Mouse (Mus musculus): ENCODE data around the gene Tomm40l. TPM values are rescaled to one million over a fixed set of nuclear protein-coding genes. Genes with fewer than 3 reads are reported as not detected.

Gene Tomm40l
- polyA plus RNA-seq, 1 experiment from 2014 or later: 19.3 TPM

DNA sequence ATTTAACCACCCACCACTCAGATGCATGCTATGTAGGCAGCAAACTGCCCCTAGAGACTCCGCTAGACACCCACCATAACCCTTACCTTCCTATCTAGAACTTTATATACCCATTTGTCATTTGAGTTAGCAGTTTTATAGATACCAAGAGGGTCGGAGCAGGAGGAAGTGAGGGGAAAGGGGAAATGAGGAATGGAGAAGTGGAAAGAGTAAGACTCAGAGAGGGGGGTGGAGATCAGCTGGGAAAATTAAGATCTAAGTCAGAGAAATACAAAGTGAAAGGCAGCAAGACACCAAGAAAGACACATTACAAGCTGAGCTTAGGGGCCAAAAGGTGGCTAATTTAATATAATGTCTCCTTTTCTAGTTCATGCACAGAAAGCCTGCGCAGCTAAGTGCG, 12.2 kb upstream of the Tomm40l start:
- Histone ChIP-seq H3K36me3 (peaks cover 57% of the 10 kb centered on the region), H3K9ac (no peak overlapping the region), H3K27ac (peak overlapping the region; percentile 71; the same call in 1 of the 2 replicates), H3K4me2 (peak overlapping the region; percentile 41; the same call in 1 of the 2 replicates), H3K4me3 (replicated peaks) (no peak overlapping the region), H3K9me3 (replicated peaks) (no peaks in the 10 kb centered on the region), H3K27me3 (0 out of 2 replicates have a peak, but pooled peaks cover 3% of the 10 kb centered on the region), H3K4me1 (replicated peaks) (peaks cover 62% of the 10 kb centered on the region)
- 68% methylated on average over 4 of the region's 4 CpGs for WGBS (ENCODE audit: insufficient replicate concordance)
- ATAC-seq (ENCODE audit: low read depth) (no peak), DNase-seq (no peak)

DNA sequence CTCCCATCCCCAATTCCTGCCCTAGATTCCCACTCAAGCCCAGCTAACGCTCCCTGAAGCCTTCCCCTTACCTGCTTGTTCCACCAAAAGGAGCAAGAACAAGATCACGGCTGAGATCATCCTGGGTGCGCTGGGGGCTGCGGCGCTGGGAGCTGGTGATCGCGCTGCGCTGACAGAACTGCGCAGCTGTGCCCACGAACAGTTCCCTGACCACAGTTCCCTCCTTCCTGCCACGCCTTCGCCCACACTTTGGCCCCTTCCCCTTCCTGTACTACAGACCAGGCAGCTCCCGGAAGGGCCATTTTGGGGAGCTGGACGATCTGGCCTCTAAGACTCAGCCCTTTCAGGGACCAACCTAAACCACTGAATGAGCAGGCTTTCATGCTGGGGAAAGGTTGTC, 11.8 kb upstream of the Tomm40l start, which contains the start of gene Fcer1g:
Fcer1g (minus strand) TSS at position 240 of the 400 bp plus-strand sequence.
- peak within 1 kb of the TSS; percentile 41 for H3K4me2 ChIP-seq
- peak within 1 kb of the TSS; percentile 47 for H3K9ac ChIP-seq

DNA sequence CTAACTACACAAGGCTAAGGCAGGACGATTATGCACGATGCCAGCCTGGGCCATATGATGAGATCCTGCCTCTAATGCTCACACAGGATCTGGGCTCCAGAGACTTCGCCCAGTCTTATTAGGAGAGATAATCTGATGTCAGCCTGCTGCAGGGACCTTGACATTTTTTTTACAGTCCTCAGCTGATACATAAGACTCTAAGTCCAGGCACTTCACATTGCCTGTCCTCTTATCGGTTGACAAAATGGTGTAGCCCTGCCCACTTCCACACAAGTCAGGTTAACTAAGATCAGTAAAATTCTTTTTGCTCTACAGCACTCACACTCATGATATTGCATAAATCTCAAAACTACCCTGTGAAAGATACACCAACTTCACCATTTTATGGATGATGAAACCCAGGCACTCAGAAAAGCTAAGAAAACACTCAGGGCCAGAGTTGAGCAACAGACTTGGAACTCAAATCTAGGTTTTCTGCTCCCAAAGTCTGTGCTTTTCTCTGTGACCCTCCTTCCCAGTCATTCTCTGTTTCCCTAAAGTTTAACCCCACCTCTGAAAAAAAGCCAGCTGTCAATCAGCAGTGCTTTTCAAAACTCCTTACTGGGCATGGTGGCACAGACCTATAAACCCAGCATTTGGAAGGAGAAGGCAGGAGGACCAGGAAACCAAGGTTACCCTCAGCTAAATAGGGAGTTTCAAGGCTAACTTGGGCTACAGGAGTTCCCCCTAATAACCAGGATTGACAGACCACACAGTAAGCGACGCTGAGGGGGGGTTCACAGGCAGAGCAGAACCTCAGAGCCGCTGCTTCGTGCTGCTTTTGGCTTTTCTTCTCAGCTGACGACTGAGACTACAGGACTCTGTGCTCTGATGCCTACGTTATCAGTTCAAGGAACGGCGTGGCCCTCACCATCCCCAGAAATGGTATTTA, 10.8 kb upstream of the Tomm40l start:
- WGBS (ENCODE audit: insufficient replicate concordance): 22% methylated on average over 12 of the region's 12 CpGs
- H3K4me3 ChIP-seq (replicated peaks): peak overlapping the region; percentile 36
- peak overlapping the region; percentile 41 for H3K4me2 ChIP-seq

More for the DNA sequence above, 11.8 kb upstream of the Tomm40l start, which contains the start of gene Fcer1g:
- no peak for ATAC-seq (ENCODE audit: low read depth)
- Histone ChIP-seq H3K36me3 (peaks cover 55% of the 10 kb centered on the region), H3K27ac (peak within 1 kb of the TSS; percentile 71), H3K27me3 (0 out of 2 replicates have a peak, but pooled peaks cover 3% of the 10 kb centered on the region), H3K9me3 (replicated peaks) (no peaks in the 10 kb centered on the region), H3K4me3 (replicated peaks) (peak within 1 kb of the TSS; percentile 36), H3K4me1 (replicated peaks) (peaks cover 62% of the 10 kb centered on the region)
- DNase-seq: no peak
- WGBS (ENCODE audit: insufficient replicate concordance): 28% methylated on average over 14 of the region's 14 CpGs

DNA sequence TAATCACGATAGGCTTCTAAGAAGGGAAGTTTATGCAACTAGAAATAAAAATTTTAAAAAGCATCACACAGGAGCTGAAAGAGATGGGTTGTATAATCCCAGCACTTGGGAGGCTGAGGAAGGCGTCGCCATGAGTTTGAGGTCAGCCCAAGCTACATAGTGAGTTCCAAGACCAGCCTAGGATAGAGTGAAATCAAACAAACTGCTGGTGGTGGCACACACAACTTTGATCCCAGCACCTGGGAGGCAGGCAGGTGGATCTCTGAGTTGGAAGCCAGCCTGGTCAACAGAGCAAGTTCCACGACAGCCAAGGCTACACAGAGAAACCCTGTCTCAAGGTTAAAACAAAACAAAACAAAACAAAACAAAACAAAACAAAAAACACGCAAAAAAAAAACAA, 10.0 kb upstream of the Tomm40l start:
- H3K4me1 ChIP-seq (replicated peaks): peaks cover 55% of the 10 kb centered on the region
- 0 out of 2 replicates have a peak overlapping the region, but pooled peaks have one; percentile 41 for H3K9ac ChIP-seq
- 0 out of 2 replicates have a peak overlapping the region, but pooled peaks have one; percentile 71 for H3K27ac ChIP-seq
- peak overlapping the region; percentile 41 for H3K4me2 ChIP-seq
- H3K9me3 ChIP-seq (replicated peaks): no peaks in the 10 kb centered on the region
- no peak for DNase-seq
- H3K36me3 ChIP-seq: peaks cover 37% of the 10 kb centered on the region
- WGBS (ENCODE audit: insufficient replicate concordance): 43% methylated on average over 5 of the region's 5 CpGs
- no peak for ATAC-seq (ENCODE audit: low read depth)
- 0 out of 2 replicates have a peak, but pooled peaks cover 3% of the 10 kb centered on the region for H3K27me3 ChIP-seq
- peak overlapping the region; percentile 36 for H3K4me3 ChIP-seq (replicated peaks)

More for the DNA sequence above, 10.8 kb upstream of the Tomm40l start:
- H3K9ac ChIP-seq: peak overlapping the region; percentile 47
- peaks cover 44% of the 10 kb centered on the region for H3K36me3 ChIP-seq
- peaks cover 62% of the 10 kb centered on the region for H3K4me1 ChIP-seq (replicated peaks)
- H3K27ac ChIP-seq: peak overlapping the region; percentile 71
- H3K9me3 ChIP-seq (replicated peaks): no peaks in the 10 kb centered on the region
- DNase-seq (no peak), ATAC-seq (ENCODE audit: low read depth) (peak; percentile 71)
- 0 out of 2 replicates have a peak, but pooled peaks cover 3% of the 10 kb centered on the region for H3K27me3 ChIP-seq

DNA sequence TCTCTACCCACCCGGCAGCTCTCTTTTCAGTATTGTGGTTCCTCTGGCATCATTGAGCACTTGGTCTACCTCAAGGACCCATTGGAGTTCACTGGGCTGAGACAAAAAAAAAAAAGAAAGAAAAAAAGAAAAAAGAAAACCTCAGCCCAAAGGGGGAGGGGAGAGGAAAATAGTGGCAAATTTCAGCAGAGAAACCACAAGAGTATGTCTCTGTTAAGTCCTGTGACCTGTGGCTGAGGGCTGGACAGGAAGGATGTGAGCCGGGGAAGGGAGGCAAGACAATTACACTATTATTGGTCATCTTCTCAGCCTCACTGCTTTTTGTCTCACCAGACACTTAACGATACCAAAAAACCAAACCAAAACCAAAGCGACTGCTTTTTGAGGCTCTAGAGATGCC, 9.5 kb upstream of the Tomm40l start:
- Histone ChIP-seq H3K27ac (no peak overlapping the region; the same call in 1 of the 2 replicates), H3K36me3 (peaks cover 32% of the 10 kb centered on the region), H3K4me1 (replicated peaks) (peaks cover 50% of the 10 kb centered on the region), H3K4me3 (replicated peaks) (peak overlapping the region; percentile 36; the same call in 1 of the 2 replicates), H3K9me3 (replicated peaks) (no peaks in the 10 kb centered on the region), H3K4me2 (peak overlapping the region; percentile 41), H3K9ac (no peak overlapping the region), H3K27me3 (0 out of 2 replicates have a peak, but pooled peaks cover 3% of the 10 kb centered on the region)
- DNase-seq (no peak), ATAC-seq (ENCODE audit: low read depth) (no peak)
- WGBS (ENCODE audit: insufficient replicate concordance): 20% methylated on average over 4 of the region's 4 CpGs

DNA sequence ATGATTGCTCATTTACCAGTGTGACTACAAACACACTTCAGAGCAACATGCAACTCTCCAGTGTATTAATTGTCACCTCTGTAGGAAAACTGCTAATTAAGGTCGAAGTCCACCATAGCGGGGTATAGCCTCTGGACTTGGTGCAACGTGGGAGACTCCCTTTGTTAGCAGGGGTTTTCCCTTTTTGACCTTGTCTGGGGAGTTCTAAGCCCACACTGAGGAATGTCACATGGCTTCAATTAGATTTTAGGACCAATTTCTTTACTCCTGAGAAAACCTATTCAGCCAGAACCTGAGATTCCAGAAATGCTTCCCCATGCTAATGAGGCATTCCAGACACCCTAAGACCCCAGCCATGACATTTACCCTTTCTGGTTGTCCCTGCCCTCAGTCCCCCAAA, 7.9 kb upstream of the Tomm40l start:
- no peak overlapping the region for H3K27ac ChIP-seq
- H3K27me3 ChIP-seq: 0 out of 2 replicates have a peak, but pooled peaks cover 3% of the 10 kb centered on the region
- no peak overlapping the region for H3K9ac ChIP-seq
- no peak for DNase-seq
- no peak for ATAC-seq (ENCODE audit: low read depth)
- H3K4me3 ChIP-seq (replicated peaks): no peak overlapping the region
- H3K4me1 ChIP-seq (replicated peaks): peaks cover 44% of the 10 kb centered on the region
- H3K4me2 ChIP-seq: no peak overlapping the region
- no peaks in the 10 kb centered on the region for H3K9me3 ChIP-seq (replicated peaks)
- H3K36me3 ChIP-seq: peaks cover 16% of the 10 kb centered on the region
- 77% methylated on average over 3 of the region's 3 CpGs for WGBS (ENCODE audit: insufficient replicate concordance)

DNA sequence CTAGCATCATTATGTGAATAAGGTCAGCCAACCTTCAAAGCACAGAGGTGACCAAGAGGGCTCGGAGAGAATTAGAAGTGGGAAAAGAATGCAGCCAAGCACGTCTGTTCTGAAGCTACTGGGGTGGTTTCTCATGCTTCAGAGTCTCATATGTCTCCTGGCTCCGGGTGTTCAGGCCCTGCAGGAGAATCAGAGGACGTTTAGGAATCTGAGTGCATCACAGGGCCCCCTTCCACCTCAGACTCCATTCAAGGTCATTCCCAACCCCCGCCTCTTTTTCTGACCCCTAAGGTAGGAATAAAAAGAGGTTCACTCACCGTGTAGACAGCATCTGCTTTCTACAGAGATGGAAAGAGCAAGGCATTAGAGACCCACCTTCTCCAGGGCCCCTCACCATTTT, 7.4 kb upstream of the Tomm40l start:
- Histone ChIP-seq H3K9ac (no peak overlapping the region), H3K9me3 (replicated peaks) (no peaks in the 10 kb centered on the region), H3K4me3 (replicated peaks) (no peak overlapping the region), H3K4me1 (replicated peaks) (peaks cover 40% of the 10 kb centered on the region), H3K36me3 (peaks cover 11% of the 10 kb centered on the region), H3K27ac (no peak overlapping the region), H3K27me3 (0 out of 2 replicates have a peak, but pooled peaks cover 3% of the 10 kb centered on the region), H3K4me2 (no peak overlapping the region)
- ATAC-seq (ENCODE audit: low read depth) (no peak), DNase-seq (no peak)
- 58% methylated on average over 6 of the region's 6 CpGs for WGBS (ENCODE audit: insufficient replicate concordance)

DNA sequence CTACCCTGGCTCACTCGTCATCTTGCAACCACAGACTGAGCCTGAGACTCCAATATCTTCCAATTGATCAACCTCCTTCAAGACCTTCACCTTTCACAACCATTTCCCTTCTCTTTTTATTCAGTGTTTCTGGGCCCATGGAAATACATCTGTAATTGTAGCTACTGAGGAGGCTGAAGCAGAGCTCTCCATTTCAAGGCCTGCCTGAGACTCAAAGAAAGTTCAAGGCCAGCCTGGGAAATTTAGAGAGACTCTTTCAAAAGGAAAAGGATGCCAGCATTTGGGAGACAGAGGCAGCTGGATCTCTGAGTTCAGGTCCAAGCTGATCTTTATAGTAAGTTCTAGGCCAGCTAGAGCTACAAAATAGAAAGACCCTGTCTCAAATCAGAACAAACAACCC, 5.6 kb upstream of the Tomm40l start:
- Histone ChIP-seq H3K4me2 (no peak overlapping the region), H3K4me3 (replicated peaks) (no peak overlapping the region), H3K27me3 (0 out of 2 replicates have a peak, but pooled peaks cover 3% of the 10 kb centered on the region), H3K4me1 (replicated peaks) (peaks cover 31% of the 10 kb centered on the region), H3K9me3 (replicated peaks) (no peaks in the 10 kb centered on the region), H3K9ac (no peak overlapping the region), H3K36me3 (no peaks in the 10 kb centered on the region), H3K27ac (no peak overlapping the region)
- ATAC-seq (ENCODE audit: low read depth) (no peak), DNase-seq (no peak)
- WGBS (ENCODE audit: insufficient replicate concordance): 32% methylated on average over 1 of the region's 1 CpGs

DNA sequence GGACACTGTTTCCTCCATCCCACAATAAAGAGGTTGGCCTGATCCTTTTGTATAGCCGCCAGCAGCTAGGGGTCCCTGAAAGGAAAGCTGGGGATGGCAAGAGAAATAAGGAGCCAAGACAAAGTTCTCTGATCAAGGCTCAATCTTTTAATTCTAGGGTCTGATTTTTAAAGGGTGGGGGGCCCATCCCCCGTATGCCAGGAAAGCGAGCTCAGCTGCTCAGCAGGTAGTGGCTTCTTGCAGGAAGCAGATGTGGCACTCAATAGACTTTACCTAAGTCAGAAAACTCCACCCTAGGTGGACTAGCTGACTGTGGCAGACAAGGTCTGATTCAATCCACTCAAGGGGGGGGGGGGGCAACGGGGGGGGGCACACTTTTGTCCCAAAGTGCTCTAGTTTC, 4.5 kb upstream of the Tomm40l start:
- ATAC-seq (ENCODE audit: low read depth): no peak
- WGBS (ENCODE audit: insufficient replicate concordance): 59% methylated on average over 4 of the region's 4 CpGs
- Histone ChIP-seq H3K4me3 (replicated peaks) (peak overlapping the region; percentile 54; the same call in 1 of the 2 replicates), H3K9me3 (replicated peaks) (no peaks in the 10 kb centered on the region), H3K27ac (peak overlapping the region; percentile 73), H3K27me3 (0 out of 2 replicates have a peak, but pooled peaks cover 3% of the 10 kb centered on the region), H3K4me2 (peak overlapping the region; percentile 47), H3K9ac (no peak overlapping the region), H3K36me3 (no peaks in the 10 kb centered on the region), H3K4me1 (replicated peaks) (peaks cover 24% of the 10 kb centered on the region)
- no peak for DNase-seq

DNA sequence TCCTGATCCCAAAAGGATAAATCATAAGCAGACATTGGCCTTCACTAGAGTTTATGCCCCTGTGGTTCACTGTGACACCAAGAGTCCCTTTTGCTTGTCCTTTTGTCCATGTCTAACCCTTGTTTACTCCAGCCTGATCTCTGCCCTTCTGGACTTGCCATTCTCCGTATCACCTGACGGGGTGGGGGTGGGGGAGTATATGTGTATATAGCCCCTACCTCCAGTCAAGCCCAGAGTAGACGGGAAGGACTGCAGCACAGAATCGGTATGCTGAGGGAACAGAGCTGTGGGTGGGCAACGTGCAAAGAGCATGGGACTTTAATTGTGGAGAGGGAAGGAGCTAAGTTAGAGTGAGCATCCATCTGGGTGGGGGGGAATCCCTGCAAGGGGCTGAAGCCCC, 2.5 kb upstream of the Tomm40l start, which contains the start of gene Apoa2:
Apoa2 (plus strand) TSS at position 198 of the 400 bp plus-strand sequence.
- Histone ChIP-seq H3K9ac (peak within 1 kb of the TSS; percentile 62), H3K27me3 (no peaks in the 10 kb centered on the region), H3K4me1 (replicated peaks) (peaks cover 22% of the 10 kb centered on the region), H3K27ac (peak within 1 kb of the TSS; percentile 89), H3K36me3 (peaks cover 8% of the 10 kb centered on the region), H3K4me2 (peak within 1 kb of the TSS; percentile 47), H3K9me3 (replicated peaks) (no peaks in the 10 kb centered on the region), H3K4me3 (replicated peaks) (peak within 1 kb of the TSS; percentile 54)
- DNase-seq (no peak), ATAC-seq (ENCODE audit: low read depth) (no peak)
- 64% methylated on average over 5 of the region's 5 CpGs for WGBS (ENCODE audit: insufficient replicate concordance)

DNA sequence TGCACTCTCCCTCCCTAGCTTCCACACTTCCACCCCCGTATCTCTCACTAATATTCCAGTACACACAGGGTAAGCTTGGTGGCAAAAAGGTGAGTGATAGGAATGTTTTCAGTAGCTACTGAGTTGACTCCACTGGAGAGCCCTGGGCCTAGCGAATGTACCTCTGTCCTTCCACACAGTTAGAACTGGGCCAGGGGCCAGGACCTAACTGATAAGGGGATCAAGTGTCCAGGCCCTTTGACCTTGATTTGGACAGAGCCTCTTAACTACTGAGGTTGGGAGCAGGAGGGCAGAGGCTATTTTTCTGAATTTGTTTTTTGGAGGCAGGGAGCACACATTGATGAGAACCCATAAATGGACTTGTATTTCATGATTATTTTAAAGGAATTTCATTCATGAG, 1.5 kb upstream of the Tomm40l start:
- H3K27me3 ChIP-seq: no peaks in the 10 kb centered on the region
- peak overlapping the region; percentile 89 for H3K27ac ChIP-seq
- no peak overlapping the region for H3K4me3 ChIP-seq (replicated peaks)
- no peak for DNase-seq
- peak overlapping the region; percentile 85; the same call in 1 of the 2 replicates for H3K4me2 ChIP-seq
- H3K4me1 ChIP-seq (replicated peaks): peaks cover 22% of the 10 kb centered on the region
- H3K9ac ChIP-seq: no peak overlapping the region
- peak; percentile 6; the same call in 1 of the 2 replicates for ATAC-seq (ENCODE audit: low read depth)
- WGBS (ENCODE audit: insufficient replicate concordance): 72% methylated on average over 2 of the region's 2 CpGs
- H3K9me3 ChIP-seq (replicated peaks): no peaks in the 10 kb centered on the region
- H3K36me3 ChIP-seq: peaks cover 18% of the 10 kb centered on the region

Measured in liver, embryonic 13.5 days (tissue).